Mouse (Mus musculus) heart, embryonic 16.5 days (tissue): ENCODE data around the gene Cavin4. TPM values are rescaled to one million over a fixed set of nuclear protein-coding genes. Genes with fewer than 3 reads are reported as not detected.

Experiments
- ATAC-seq: fragments of 200-750 bp; cut with Nextera tagmentation; replicated peaks from 2 replicates; pipeline ENCODE4 v1.8.0; 2017; ENCODE audit warnings: moderate number of reproducible peaks; ENCODE audit not compliant: insufficient read depth, low FRiP score; ENCODE audit errors: extremely low read depth
- H3K27ac ChIP-seq: fragments of 300-500 bp; sonication (generic); 2 replicates; pipeline ENCODE4 v1.5.1; 2014; ENCODE audit warnings: mild to moderate bottlenecking, low read length, control low read depth, moderate library complexity
- H3K27me3 ChIP-seq: fragments of 300-500 bp; sonication (generic); 2 replicates; pipeline ENCODE4 v1.6.1; 2014; ENCODE audit warnings: low read length, mixed read lengths; ENCODE audit not compliant: control insufficient read depth, insufficient read depth
- H3K36me3 ChIP-seq: fragments of 300-500 bp; sonication (generic); 2 replicates; pipeline ENCODE4 v1.6.1; 2014; ENCODE audit not compliant: control insufficient read depth, insufficient read depth
- H3K4me1 ChIP-seq: fragments of 300-500 bp; sonication (generic); 2 replicates; pipeline ENCODE4 v1.6.1; 2014; ENCODE audit warnings: low read length, mixed read lengths; ENCODE audit not compliant: control insufficient read depth, insufficient read depth
- H3K4me2 ChIP-seq: fragments of 300-500 bp; sonication (generic); 2 replicates; pipeline ENCODE4 v1.6.1; 2014; ENCODE audit warnings: low read depth, mild to moderate bottlenecking, control low read depth, low read length
- H3K4me3 ChIP-seq: fragments of 300-500 bp; sonication (generic); 2 replicates; pipeline ENCODE4 v1.5.1; 2014; ENCODE audit warnings: mild to moderate bottlenecking, control low read depth, low read length
- H3K9ac ChIP-seq: fragments of 300-500 bp; sonication (generic); 2 replicates; pipeline ENCODE4 v1.6.1; 2014; ENCODE audit warnings: low read length, control low read depth
- H3K9me3 ChIP-seq: fragments of 300-500 bp; sonication (generic); replicated peaks from 2 replicates; pipeline ENCODE4 v1.6.1; 2016; ENCODE audit warnings: low read length; ENCODE audit not compliant: control insufficient read depth
- WGBS: fragments of 180-500 bp; shearing (Covaris S2); extraction: QIAGEN DNeasy Blood & Tissue Kit; methylation state at CpG from one replicate; pipeline ENCODE4 v1.1.7; 2014; 5-methylcytosine and 5-hydroxymethylcytosine counted together
- polyA plus RNA-seq: library from polyadenylated mRNA; unstranded; fragments of >200 nt; fragmentation: Nextera tagmentation; extraction: Ambion mirVana; gene quantifications from 2 replicates; pipeline ENCODE4 v1.2.1, GENCODE M21; 2015

Cavin4 gene
- polyA plus RNA-seq, 1 experiment from 2014 or later: 27.6 TPM

DNA sequence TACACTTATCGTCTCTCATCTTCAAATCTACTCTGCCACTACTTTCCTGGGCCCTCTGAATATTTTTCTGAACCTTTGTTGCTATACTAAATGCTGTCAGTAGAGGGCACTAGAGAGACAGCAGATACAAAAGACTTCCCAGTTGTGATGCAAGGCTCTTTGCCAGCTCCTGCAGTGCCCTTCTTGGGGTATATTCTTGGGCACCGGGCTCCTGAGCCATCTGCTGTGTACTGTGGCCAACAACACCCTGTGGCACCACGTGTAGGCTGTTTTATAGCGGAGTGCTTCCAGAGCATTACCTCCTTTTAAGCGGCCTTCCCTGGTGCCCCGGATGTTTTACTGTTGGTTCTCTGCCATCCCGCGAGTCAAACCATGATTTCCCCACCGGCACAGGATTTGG is 27.3 kb downstream of the Cavin4 start:
- H3K4me2 ChIP-seq: no peak overlapping the region
- H3K4me1 ChIP-seq: no peaks in the 10 kb centered on the region
- no peak overlapping the region for H3K9ac ChIP-seq
- H3K27me3 ChIP-seq: no peaks in the 10 kb centered on the region
- no peaks in the 10 kb centered on the region for H3K36me3 ChIP-seq
- no peak overlapping the region for H3K27ac ChIP-seq
- 74% methylated on average over 9 of the region's 9 CpGs for WGBS
- ATAC-seq: no peak
- no peaks in the 10 kb centered on the region for H3K9me3 ChIP-seq
- H3K4me3 ChIP-seq: no peak overlapping the region

- Histone ChIP-seq H3K4me1 (no peaks in the 10 kb centered on the region), H3K9ac (no peak overlapping the region), H3K27ac (no peak overlapping the region), H3K36me3 (no peaks in the 10 kb centered on the region), H3K4me3 (no peak overlapping the region), H3K27me3 (no peaks in the 10 kb centered on the region), H3K9me3 (no peaks in the 10 kb centered on the region), H3K4me2 (no peak overlapping the region)
- 36% methylated on average over 7 of the region's 7 CpGs for WGBS
- ATAC-seq: no peak
Observed at GRCm38 (mm10) chr4:48691793-48692437, 28.6 kb downstream of the Cavin4 start.

- Histone ChIP-seq H3K36me3 (no peaks in the 10 kb centered on the region), H3K4me1 (no peaks in the 10 kb centered on the region), H3K9ac (no peak overlapping the region), H3K4me3 (no peak overlapping the region), H3K4me2 (no peak overlapping the region), H3K27me3 (no peaks in the 10 kb centered on the region), H3K9me3 (no peaks in the 10 kb centered on the region), H3K27ac (no peak overlapping the region)
- no peak for ATAC-seq
- 61% methylated on average over 9 of the region's 9 CpGs for WGBS
Observed at GRCm38 (mm10) chr4:48692736-48693292, 29.5 kb downstream of the Cavin4 start.

GRCm38 (mm10) chr4:48696706-48697105 is 33.4 kb downstream of the Cavin4 start:
- Histone ChIP-seq H3K27ac (no peak overlapping the region), H3K9ac (no peak overlapping the region), H3K36me3 (no peaks in the 10 kb centered on the region), H3K4me2 (no peak overlapping the region), H3K27me3 (no peaks in the 10 kb centered on the region), H3K9me3 (no peaks in the 10 kb centered on the region), H3K4me3 (no peak overlapping the region), H3K4me1 (no peaks in the 10 kb centered on the region)
- no peak for ATAC-seq
- WGBS: 79% methylated on average over 3 of the region's 3 CpGs

GRCm38 (mm10) chr4:48697302-48697701 is 34.0 kb downstream of the Cavin4 start:
- ATAC-seq: no peak
- Histone ChIP-seq H3K4me2 (no peak overlapping the region), H3K9me3 (0 out of 2 replicates have a peak, but pooled peaks cover 2% of the 10 kb centered on the region), H3K27ac (no peak overlapping the region), H3K4me1 (no peaks in the 10 kb centered on the region), H3K27me3 (no peaks in the 10 kb centered on the region), H3K4me3 (no peak overlapping the region), H3K9ac (no peak overlapping the region), H3K36me3 (no peaks in the 10 kb centered on the region)
- WGBS: 62% methylated on average over 11 of the region's 11 CpGs

- Histone ChIP-seq H3K27ac (no peak overlapping the region), H3K4me1 (no peaks in the 10 kb centered on the region), H3K4me3 (no peak overlapping the region), H3K9me3 (no peaks in the 10 kb centered on the region), H3K36me3 (no peaks in the 10 kb centered on the region), H3K27me3 (no peaks in the 10 kb centered on the region), H3K9ac (no peak overlapping the region), H3K4me2 (no peak overlapping the region)
- ATAC-seq: no peak
- WGBS: 55% methylated on average over 8 of the region's 8 CpGs
Observed at GRCm38 (mm10) chr4:48715865-48716650, 52.7 kb downstream of the Cavin4 start.

- no peak for ATAC-seq
- H3K27me3 ChIP-seq: no peaks in the 10 kb centered on the region
- H3K27ac ChIP-seq: no peak overlapping the region
- H3K9ac ChIP-seq: no peak overlapping the region
- 46% methylated on average over 4 of the region's 4 CpGs for WGBS
- H3K4me1 ChIP-seq: no peaks in the 10 kb centered on the region
- no peak overlapping the region for H3K4me3 ChIP-seq
- no peaks in the 10 kb centered on the region for H3K9me3 ChIP-seq
- no peak overlapping the region for H3K4me2 ChIP-seq
- H3K36me3 ChIP-seq: no peaks in the 10 kb centered on the region
Observed at GRCm38 (mm10) chr4:48716817-48717216, 53.5 kb downstream of the Cavin4 start.
